Mouse (Mus musculus): ENCODE results near the gene Lcp2.

The Lcp2 gene

GRCm38 (mm10) chr11:34046767-34047541 lies at the start of gene Lcp2:
Lcp2 (plus strand) TSS chr11:34046920.
- DNase-seq (ENCODE audit: low spot score), result no peak

- no peak for DNase-seq (ENCODE audit: low spot score)
Observed at GRCm38 (mm10) chr11:33998244-33998643, 48.5 kb upstream of the Lcp2 start.

GRCm38 (mm10) chr11:34000416-34000815 lies 46.3 kb upstream of the Lcp2 start:
- no peak for DNase-seq (ENCODE audit: low spot score)

DNA sequence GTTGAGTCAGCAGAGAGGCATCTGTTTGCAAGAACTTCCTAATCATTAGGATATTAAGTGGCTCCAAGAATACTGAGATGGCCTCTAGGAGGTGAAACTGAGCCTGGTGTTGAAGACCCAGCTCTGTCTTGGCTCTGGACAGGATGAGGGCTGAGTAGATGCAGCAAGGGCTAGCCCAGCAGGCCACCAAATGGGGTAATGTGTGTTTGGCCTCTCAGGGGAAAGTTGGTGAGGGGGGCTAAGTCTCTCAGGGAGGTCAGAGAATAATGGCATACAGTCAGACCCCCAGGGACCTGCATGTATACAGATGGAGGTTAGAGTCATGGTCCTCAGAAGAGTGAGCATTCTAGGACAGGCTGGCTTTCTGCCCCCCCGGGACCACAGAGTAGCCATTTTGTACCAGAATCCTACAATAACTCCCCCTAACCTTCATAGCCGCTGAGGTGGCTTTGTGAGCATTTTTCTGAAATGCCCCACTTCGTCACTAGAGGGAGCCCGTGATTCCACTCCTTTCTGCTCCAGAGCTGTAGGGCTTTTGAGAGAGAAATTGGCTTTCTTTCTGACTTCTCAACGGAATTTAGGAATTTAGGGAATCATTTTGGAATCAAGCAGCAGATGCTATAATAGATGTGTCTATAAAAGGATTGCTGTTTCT lies 44.7 kb upstream of the Lcp2 start:
- DNase-seq (ENCODE audit: low spot score), result peak; percentile 48

- no peak for DNase-seq (ENCODE audit: low spot score)
Observed at GRCm38 (mm10) chr11:34002593-34002965, 44.1 kb upstream of the Lcp2 start.

DNA sequence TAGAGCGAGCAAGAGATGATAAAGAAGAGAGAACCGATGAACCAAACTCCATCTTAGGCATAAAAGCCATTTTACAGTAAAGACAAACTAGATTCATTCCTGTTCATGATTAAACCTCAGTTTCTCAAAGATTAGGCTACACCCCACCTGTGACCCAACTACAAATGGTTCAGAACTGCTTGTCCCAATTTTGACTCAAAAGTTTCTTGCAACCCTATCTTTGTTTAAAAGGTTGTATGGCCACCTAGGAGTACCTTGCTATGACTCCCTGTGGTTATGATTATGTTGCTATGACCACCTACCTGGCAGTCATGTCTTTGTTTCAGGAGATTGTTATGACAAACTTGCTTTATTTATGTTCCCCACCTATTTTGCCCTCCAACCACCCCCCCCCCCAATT lies 39.1 kb upstream of the Lcp2 start:
- DNase-seq (ENCODE audit: low spot score), result no peak

DNA sequence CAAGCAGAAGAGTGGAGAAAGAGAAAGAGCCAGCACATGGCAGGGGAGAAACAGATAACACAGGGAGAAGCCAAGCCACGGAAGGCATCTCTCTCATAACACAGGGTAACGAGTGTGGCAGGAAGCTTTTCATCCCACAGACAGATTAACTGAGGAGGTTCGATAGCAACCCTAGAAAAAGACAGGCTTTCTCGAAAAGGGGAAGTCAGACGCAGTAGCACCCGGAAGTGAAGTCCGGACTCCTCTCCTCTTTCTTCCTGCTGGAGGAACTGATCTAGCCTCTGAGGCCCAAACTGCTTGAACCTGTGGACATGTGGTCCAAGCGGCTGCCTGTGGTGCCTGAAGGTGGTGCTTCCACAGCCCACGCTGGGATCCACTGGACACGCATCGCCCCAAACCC lies 38.5 kb upstream of the Lcp2 start:
- DNase-seq (ENCODE audit: low spot score), result no peak

GRCm38 (mm10) chr11:34008702-34009101 lies 38.0 kb upstream of the Lcp2 start:
- peak; percentile 55 for DNase-seq (ENCODE audit: low spot score)

- no peak for DNase-seq (ENCODE audit: low spot score)
Observed at GRCm38 (mm10) chr11:34009316-34010087, 37.2 kb upstream of the Lcp2 start.

DNA sequence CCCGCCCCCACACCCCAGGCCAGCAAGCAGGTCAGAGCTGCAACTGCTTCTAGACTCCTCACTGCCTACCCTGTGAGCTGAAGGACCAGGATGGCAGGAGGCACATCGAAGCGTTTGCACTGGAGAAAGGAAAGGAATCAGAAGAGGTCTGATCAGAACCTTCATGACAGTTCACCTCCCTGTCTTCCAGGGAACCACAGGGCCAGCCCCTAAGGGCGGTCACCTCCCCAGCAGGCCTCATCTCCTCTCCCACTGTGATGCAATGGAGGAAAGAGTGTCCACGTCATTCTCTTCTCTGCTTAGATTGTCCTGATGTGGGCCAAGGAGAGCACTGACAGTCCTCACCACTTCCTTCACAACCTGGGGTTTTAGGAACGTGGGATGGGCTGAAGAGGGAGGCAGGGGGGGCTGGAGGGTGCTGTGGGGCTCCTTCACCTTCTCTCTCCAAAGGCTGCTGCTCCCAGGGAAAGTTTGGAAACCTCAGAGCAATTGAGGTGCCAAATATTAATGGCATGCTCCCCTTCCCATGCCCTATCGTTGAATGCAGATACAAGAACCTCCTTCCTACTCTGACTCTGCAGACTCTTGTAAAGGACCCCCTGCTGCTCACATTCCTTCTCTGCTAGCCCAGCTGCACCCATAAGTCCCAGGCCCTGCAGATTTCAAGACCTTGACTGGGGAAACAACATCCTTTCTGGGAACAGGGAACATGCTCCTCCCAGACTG lies 36.4 kb upstream of the Lcp2 start:
- DNase-seq (ENCODE audit: low spot score), result no peak

DNA sequence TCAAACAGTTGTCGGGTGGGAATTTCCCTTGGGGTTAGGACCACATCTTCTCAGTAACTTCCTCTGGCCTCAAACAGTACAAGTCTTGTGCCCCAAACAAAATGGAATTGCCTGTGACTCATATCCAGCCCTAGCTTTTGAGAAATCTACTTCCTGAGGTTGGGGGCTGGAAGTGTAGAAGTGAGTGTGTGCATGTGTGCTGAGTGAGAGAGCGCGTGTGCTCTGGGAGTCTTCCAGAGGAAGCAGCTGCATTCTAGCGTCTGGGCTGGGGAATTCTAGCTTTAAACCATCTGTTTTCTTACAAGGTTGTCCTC lies 35.9 kb upstream of the Lcp2 start:
- DNase-seq (ENCODE audit: low spot score), result no peak

DNA sequence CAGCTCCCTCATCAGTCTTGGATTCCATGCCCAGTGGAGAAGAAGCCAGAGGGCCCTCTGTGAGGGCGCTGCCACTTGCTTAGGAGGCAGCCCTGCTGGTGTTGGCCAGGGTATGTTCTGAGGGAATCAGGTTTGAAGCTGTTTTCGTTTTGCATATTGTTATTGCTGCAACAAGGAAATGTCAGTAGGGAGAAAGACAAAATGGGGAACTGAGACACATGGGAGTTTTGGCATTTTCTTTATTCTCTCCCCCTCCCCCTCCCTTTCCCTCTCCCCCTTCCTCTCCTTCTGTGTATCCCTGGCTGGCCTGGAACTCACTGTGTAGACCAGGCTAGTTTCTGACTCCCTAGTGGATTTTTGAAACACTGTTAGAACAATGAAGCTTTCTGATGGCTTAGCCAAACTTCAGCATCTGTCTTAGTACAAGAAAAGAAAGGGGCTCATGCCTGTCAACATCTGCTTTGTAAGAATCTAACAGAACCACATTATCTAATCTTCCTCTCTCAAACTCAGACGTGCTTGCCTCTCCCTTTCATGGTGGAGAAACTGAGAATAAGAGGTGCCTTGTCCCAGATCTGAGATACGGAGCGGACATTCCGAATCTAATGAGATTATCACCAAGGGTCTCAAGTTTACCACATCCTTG lies 34.6 kb upstream of the Lcp2 start:
- DNase-seq (ENCODE audit: low spot score), result no peak

DNA sequence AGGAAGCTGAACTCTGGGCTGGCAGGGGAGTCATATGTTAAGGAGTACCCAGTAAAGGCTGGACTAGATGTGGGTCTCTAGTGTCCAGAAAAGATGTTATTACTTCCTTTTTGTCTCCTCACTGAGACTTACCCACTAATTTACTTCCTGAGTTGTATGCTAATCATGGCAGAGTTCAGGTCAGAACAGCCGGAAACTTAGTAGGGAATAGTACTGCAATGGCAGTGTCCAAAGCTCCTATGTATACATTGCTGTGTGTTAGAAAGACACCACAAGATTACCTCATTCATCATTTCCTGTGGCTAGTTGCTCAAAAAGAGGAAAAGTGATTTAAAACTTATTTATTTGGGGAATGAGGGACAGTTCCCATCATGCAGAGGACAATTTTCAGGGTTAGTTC lies 21.6 kb upstream of the Lcp2 start:
- no peak for DNase-seq (ENCODE audit: low spot score)

GRCm38 (mm10) chr11:34029658-34030057 lies 17.1 kb upstream of the Lcp2 start:
- no peak for DNase-seq (ENCODE audit: low spot score)

DNA sequence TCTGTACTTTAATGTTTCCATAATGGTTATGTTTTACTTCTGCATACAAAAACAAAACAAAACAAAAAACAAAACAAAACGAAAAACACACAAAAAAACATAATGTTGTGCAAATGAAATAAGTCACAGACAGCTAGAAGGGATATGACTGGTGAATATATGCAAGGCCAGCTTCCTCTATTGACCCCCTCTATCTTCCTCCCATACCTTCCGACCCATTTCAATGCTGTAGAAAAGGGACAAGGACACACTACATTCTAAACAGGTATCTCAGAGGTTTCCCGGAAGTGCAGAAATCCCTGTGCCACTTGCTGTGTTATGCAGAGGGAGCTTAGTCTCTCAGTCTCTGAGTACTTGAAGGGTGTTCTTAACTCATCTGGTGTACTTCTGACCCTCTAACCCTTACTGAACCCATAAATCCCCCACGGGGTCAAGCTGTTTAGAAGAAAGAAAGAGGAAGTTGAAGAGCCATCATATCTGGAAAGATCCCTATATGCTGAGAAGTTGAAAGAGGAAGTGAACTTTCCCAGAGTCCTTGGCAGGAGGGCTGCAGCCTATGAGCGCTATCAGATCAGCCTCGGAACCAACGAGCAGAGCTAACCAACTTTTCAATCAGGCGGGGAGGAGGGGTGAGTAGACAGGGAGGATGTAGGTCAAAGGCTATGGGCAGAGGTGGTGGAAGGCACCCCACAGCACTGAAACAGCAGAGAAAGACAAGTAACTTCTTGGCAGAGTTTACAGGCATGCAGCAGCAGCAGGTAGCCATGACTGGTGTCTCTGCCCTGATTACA lies 15.5 kb upstream of the Lcp2 start:
- DNase-seq (ENCODE audit: low spot score), result peak; percentile 19

DNA sequence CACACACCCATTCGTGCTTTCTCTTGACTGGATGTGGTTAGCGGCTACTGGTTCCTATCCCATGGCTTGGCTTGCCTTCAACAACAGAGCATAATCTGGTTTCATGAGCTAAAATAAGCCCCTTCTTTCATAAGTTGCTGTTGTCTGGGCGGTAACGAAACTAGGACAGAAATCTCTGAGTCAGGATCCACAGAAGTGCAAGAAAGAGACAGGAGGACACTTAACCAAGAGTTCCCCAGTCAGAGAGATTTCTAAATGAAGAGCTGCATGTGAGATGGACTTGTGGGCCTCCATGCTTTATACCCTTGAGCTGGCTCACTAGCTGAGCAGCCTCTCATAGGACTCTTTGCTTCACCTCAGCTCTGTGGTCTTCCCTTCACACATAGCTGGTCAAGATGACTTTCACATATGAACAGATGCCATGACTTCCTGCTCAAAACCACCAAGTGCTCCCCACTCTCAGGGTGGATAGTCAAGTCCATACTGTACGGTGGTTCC lies 12.7 kb upstream of the Lcp2 start:
- DNase-seq (ENCODE audit: low spot score), result no peak

DNA sequence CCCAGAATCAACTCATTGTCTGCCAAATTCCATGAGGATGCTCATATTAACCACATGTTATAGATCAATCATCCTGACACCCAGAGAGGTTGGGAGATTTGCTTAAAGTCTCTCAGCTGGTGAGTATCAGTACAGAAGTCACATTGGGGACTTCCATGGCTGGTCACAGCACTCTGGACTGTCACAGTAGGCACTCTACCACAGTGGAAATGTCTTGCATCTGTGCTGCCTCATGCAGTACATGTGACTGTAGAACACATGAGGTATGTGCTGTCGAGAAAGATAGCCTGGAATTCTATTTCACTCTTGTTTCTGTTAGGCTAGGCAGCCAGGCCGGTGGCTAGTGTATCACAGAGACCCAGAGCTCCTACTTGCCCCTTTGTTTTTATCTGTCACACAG lies 11.9 kb upstream of the Lcp2 start:
- no peak for DNase-seq (ENCODE audit: low spot score)

DNA sequence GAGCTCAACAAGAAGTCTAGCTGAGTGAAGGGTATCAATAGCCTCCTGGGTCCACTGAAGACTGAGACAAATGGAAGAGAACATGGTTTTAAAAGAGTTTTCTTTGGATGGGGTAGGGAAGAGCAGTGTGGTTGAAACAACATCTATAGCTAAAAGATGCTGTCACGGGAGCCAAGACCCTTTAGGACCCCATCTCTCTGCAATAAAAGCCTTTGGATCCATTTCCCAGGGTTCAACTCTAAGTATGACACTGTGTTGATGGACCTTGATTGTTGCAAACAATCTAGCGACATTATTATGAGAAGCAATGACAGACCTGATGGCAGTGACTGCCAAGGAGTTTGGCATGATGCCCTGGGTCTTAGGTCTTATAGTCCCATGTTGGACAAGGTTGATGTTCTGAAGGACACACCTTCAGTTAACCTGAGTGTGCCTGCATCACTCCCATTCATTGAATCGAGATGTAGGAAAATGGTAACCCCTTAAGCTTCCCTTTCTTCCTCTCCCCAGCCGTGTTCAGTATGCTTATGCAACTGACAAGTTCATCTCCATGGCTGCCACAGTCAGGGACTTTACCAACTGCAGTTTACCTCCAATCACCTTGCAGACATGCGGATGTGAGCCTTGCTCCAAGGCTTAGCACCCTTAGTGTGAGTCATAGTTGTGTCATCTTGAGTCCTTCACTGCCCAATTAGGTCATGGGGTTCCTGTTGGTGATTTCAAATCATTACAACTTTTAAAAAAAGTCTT lies 10.6 kb upstream of the Lcp2 start:
- no peak for DNase-seq (ENCODE audit: low spot score)

DNA sequence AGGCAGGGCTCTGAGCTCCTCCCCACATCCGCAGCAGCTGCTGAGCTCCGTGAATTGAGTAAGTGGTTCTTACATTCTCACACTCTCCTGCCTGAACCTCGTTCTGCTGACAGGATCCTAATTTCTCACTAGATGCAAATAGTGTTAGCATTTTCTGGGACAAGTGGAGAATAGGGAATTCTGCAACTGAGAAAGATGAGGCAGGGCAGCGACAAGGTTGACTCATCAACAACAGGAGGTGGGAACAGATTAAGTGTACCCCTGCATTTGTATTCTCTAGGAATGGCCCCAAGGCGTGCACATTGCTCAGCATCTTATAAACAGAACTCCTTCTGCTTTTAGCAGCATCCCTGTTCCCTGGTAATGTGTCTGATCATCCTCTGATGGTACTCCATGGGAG lies 6.7 kb upstream of the Lcp2 start:
- no peak for DNase-seq (ENCODE audit: low spot score)

GRCm38 (mm10) chr11:34042808-34043207 lies 3.9 kb upstream of the Lcp2 start:
- DNase-seq (ENCODE audit: low spot score), result no peak

All from urinary bladder, postnatal 14 days (tissue).